Mouse (Mus musculus): Measurements from ENCODE around the gene Myo1g. TPM values are rescaled to one million over a fixed set of nuclear protein-coding genes. Genes with fewer than 3 reads are reported as not detected.
"Not testable (repeated sequence)": the region's sequence is repeated elsewhere in the genome, so short reads cannot be mapped to it uniquely, and the experiment has no call there.

Gene Myo1g
- polyA plus RNA-seq, 1 experiment from 2014 or later: 0.59 TPM

DNA sequence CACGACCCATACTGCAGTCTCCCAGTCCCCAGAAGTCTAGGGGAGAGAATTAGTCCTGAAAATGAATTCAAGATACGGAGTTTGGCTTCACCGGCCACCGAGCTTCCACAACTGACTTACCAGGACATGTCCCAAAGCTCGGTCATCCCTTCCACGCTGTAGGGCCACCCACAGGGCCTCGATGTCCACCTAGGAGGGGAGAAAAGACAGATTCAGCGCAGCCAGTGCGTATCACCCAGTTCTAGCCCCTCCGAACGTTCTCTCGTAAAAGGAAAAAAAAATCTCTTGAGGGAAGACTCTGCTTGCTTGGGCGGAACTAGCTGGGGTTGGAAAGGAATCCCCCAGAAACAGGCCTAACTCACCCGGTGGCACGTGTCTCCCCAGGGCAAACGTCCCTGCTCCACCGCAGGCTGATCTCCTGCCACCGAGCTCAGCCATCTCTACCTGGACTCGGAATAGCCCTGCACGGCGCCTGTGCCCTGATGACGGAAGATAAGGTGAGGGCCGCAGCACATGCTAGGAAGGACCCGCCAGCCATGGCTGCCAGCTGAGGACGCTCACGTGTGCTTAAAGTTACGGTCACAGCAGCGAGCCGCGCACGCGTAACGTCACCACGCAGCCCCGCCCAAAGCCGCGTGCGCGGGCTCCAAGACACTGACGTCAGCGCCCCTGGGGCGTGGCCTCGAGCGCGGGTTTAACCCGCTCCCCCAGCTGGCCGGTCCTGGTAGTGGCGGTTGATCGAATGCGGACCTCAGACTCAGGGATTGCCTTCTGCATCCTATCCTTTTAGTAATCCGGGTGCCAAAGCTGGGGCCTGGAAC is 7.6 kb upstream of the Myo1g start:
- Histone ChIP-seq H3K9ac (ENCODE audit: low read length) (peak overlapping the region; percentile 87), H3K9me3 (ENCODE audit: control insufficient read depth, low read length) (no peaks in the 10 kb centered on the region), H3K36me3 (ENCODE audit: control insufficient read depth, insufficient read depth, low read length) (peaks cover 35% of the 10 kb centered on the region), H3K27me3 (ENCODE audit: control insufficient read depth, insufficient read depth, low read length) (no peaks in the 10 kb centered on the region), H3K27ac (replicated peaks in 1 of 2; ENCODE audit: control insufficient read depth in 1 of 2, insufficient read depth in 1 of 2, low read depth in 2 of 2, low read length in 2 of 2) (peak overlapping the region; percentile 93), H3K4me2 (ENCODE audit: low read length) (peak overlapping the region; percentile 90), H3K4me3 (ENCODE audit: control insufficient read depth in 1 of 2, insufficient read depth in 1 of 2, low read depth in 1 of 2, low read length in 2 of 2) (peak overlapping the region; percentile 59 to 66), H3K4me1 (ENCODE audit: control insufficient read depth in 2 of 2, insufficient read depth in 2 of 2, low read length in 2 of 2) (peaks cover 5 to 10% of the 10 kb centered on the region in 2 experiments)
- ATAC-seq (ENCODE audit: insufficient number of reproducible peaks, insufficient read depth, low FRiP score, low read depth): peak; percentile 95
- under 1% methylated on average over 51 of the region's 51 CpGs for WGBS

DNA sequence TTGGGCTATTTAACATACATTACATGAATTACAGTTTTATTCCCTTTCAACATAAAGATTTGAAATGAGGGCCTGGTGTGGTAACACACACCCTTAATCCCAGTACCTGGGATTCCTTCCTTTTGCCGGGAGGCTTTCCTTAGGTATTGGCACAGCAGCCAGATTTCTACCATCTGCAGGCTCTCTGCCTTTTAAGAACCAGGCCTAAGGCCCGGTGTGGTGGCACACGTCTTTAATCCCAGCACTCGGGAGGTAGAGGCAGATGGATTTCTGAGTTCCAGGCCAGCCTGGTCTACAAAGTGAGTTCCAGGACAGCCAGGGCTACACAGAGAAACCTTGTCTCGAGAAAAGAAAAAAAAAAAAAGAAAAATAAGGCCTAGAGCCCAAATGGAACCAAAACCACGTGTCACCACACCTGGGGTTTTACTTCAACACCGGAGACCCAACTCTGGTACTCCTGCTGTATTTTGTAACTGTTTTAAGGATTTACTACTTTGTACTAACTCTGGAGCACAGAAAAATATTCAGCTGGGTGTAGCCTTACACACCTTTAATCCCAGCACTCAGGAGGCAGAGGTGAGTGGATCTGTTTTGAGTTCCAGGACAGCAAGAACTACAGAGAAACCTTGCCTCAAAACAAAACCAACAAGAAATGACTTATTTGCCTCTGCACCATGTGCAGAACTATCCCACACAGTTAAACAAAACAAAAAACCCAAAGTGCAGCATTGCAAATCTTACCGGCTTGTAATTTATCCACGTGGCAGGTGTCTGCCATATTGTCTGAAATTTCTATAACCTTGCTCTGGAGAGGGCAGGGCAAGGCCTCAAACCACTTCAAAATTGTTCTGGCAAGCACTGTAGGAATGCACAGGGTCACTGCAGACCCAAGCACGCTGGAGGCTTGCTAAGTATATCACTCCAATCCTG is 6.8 kb upstream of the Myo1g start:
- Histone ChIP-seq H3K4me3 (ENCODE audit: control insufficient read depth in 1 of 2, insufficient read depth in 1 of 2, low read depth in 1 of 2, low read length in 2 of 2) (peak overlapping the region; percentile 59 to 66), H3K4me2 (ENCODE audit: low read length) (peak overlapping the region; percentile 90), H3K27me3 (ENCODE audit: control insufficient read depth, insufficient read depth, low read length) (no peaks in the 10 kb centered on the region), H3K9ac (ENCODE audit: low read length) (peak overlapping the region; percentile 87), H3K4me1 (ENCODE audit: control insufficient read depth in 2 of 2, insufficient read depth in 2 of 2, low read length in 2 of 2) (peaks cover 5 to 10% of the 10 kb centered on the region in 2 experiments), H3K36me3 (ENCODE audit: control insufficient read depth, insufficient read depth, low read length) (peaks cover 35% of the 10 kb centered on the region), H3K9me3 (ENCODE audit: control insufficient read depth, low read length) (no peaks in the 10 kb centered on the region), H3K27ac (replicated peaks in 1 of 2; ENCODE audit: control insufficient read depth in 1 of 2, insufficient read depth in 1 of 2, low read depth in 2 of 2, low read length in 2 of 2) (peak overlapping the region; percentile 93)
- ATAC-seq (ENCODE audit: insufficient number of reproducible peaks, insufficient read depth, low FRiP score, low read depth): peak; percentile 51; the same call in 1 of the 2 replicates
- 20% methylated on average over 10 of the region's 10 CpGs for WGBS

DNA sequence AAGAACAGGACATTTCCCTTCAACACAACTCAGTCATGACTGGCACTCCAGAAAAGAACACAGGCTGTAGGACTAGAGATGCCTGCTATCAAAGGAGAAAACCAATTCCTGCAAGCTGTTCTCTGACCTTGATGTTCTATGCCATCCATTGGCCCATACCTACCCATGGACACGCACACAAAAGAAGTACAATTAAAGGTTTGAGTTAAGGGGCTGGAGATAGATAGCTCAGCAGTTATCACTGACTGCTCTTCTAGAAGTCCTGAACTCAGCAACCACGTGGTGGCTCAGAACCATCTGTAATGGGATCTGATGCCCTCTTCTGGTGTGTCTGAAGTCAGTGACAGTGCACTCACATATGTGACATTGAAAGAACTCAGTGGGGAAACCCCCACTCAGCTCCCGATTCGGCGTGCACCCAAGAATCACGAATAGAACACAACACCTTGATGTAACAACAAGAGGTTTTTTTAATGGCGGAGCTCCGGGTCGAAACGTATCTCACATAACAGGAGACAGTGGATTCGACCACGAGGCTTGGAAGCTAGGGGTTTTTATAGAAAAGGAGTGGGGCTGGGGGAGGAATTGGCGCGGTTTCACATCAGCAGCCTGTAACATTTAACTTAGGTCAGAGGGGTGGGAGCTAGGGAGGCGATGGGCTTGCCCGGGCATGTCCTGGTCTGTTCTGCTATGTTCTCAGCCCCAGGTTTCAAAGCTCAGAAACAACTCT is 5.9 kb upstream of the Myo1g start:
- H3K9me3 ChIP-seq (ENCODE audit: control insufficient read depth, low read length); ATAC-seq (ENCODE audit: insufficient number of reproducible peaks, insufficient read depth, low FRiP score, low read depth); H3K27me3 ChIP-seq (ENCODE audit: control insufficient read depth, insufficient read depth, low read length): not testable (repeated sequence)
- peak overlapping the region; percentile 90 for H3K4me2 ChIP-seq (ENCODE audit: low read length)
- peak overlapping the region in 1 of 2 experiments; percentile 93; a peak in 1 of 4 replicates for H3K27ac ChIP-seq (replicated peaks in 1 of 2; ENCODE audit: control insufficient read depth in 1 of 2, insufficient read depth in 1 of 2, low read depth in 2 of 2, low read length in 2 of 2)
- peaks cover 35% of the 10 kb centered on the region for H3K36me3 ChIP-seq (ENCODE audit: control insufficient read depth, insufficient read depth, low read length)
- H3K9ac ChIP-seq (ENCODE audit: low read length): peak overlapping the region; percentile 87
- peak overlapping the region; percentile 59 to 66 for H3K4me3 ChIP-seq (ENCODE audit: control insufficient read depth in 1 of 2, insufficient read depth in 1 of 2, low read depth in 1 of 2, low read length in 2 of 2)
- 58% methylated on average over 11 of the region's 16 CpGs for WGBS
- H3K4me1 ChIP-seq (ENCODE audit: control insufficient read depth in 2 of 2, insufficient read depth in 2 of 2, low read length in 2 of 2): peaks cover 5 to 10% of the 10 kb centered on the region in 2 experiments

DNA sequence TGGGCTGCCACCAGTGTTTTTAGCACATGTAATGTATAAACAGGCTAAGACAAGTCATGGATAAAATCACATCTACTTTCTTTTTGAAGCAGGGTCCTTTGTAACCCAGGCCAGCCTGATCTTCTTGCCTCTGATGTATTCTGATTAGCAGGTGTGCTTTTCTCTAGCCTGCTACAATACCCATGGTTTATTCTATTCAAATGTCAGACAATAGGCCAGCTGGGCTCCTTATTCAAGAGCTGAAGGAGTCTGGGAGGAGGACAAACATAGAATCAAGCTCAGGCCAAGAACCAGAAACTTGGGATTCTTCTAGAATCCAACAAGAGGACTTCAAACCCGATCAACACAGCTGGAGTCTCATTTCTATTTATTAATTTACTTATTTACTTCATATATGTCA is 4.5 kb upstream of the Myo1g start:
- 97% methylated on average over 1 of the region's 1 CpGs for WGBS
- H3K9ac ChIP-seq (ENCODE audit: low read length): no peak overlapping the region
- H3K9me3 ChIP-seq (ENCODE audit: control insufficient read depth, low read length): no peaks in the 10 kb centered on the region
- no peak overlapping the region for H3K4me3 ChIP-seq (ENCODE audit: control insufficient read depth in 1 of 2, insufficient read depth in 1 of 2, low read depth in 1 of 2, low read length in 2 of 2)
- no peak for ATAC-seq (ENCODE audit: insufficient number of reproducible peaks, insufficient read depth, low FRiP score, low read depth)
- peaks cover 5 to 10% of the 10 kb centered on the region in 2 experiments for H3K4me1 ChIP-seq (ENCODE audit: control insufficient read depth in 2 of 2, insufficient read depth in 2 of 2, low read length in 2 of 2)
- H3K4me2 ChIP-seq (ENCODE audit: low read length): no peak overlapping the region
- H3K36me3 ChIP-seq (ENCODE audit: control insufficient read depth, insufficient read depth, low read length): peaks cover 35% of the 10 kb centered on the region
- H3K27ac ChIP-seq (replicated peaks in 1 of 2; ENCODE audit: control insufficient read depth in 1 of 2, insufficient read depth in 1 of 2, low read depth in 2 of 2, low read length in 2 of 2): no peak overlapping the region
- no peaks in the 10 kb centered on the region for H3K27me3 ChIP-seq (ENCODE audit: control insufficient read depth, insufficient read depth, low read length)

GRCm38 (mm10) chr11:6524880-6525238 is 4.1 kb upstream of the Myo1g start:
- no peak overlapping the region for H3K4me2 ChIP-seq (ENCODE audit: low read length)
- H3K9ac ChIP-seq (ENCODE audit: low read length): no peak overlapping the region
- no peak overlapping the region for H3K27ac ChIP-seq (replicated peaks in 1 of 2; ENCODE audit: control insufficient read depth in 1 of 2, insufficient read depth in 1 of 2, low read depth in 2 of 2, low read length in 2 of 2)
- WGBS: 92% methylated on average over 4 of the region's 4 CpGs
- no peak for ATAC-seq (ENCODE audit: insufficient number of reproducible peaks, insufficient read depth, low FRiP score, low read depth)
- no peaks in the 10 kb centered on the region for H3K9me3 ChIP-seq (ENCODE audit: control insufficient read depth, low read length)
- no peak overlapping the region for H3K4me3 ChIP-seq (ENCODE audit: control insufficient read depth in 1 of 2, insufficient read depth in 1 of 2, low read depth in 1 of 2, low read length in 2 of 2)
- no peaks in the 10 kb centered on the region for H3K27me3 ChIP-seq (ENCODE audit: control insufficient read depth, insufficient read depth, low read length)
- peaks cover 35% of the 10 kb centered on the region for H3K36me3 ChIP-seq (ENCODE audit: control insufficient read depth, insufficient read depth, low read length)
- peaks cover 5 to 10% of the 10 kb centered on the region in 2 experiments for H3K4me1 ChIP-seq (ENCODE audit: control insufficient read depth in 2 of 2, insufficient read depth in 2 of 2, low read length in 2 of 2)

- no peak for ATAC-seq (ENCODE audit: insufficient number of reproducible peaks, insufficient read depth, low FRiP score, low read depth)
- WGBS: 87% methylated on average over 8 of the region's 8 CpGs
- no peak overlapping the region for H3K4me3 ChIP-seq (ENCODE audit: control insufficient read depth in 1 of 2, insufficient read depth in 1 of 2, low read depth in 1 of 2, low read length in 2 of 2)
- H3K9me3 ChIP-seq (ENCODE audit: control insufficient read depth, low read length): no peaks in the 10 kb centered on the region
- no peak overlapping the region for H3K27ac ChIP-seq (replicated peaks in 1 of 2; ENCODE audit: control insufficient read depth in 1 of 2, insufficient read depth in 1 of 2, low read depth in 2 of 2, low read length in 2 of 2)
- no peak overlapping the region for H3K9ac ChIP-seq (ENCODE audit: low read length)
- H3K4me2 ChIP-seq (ENCODE audit: low read length): no peak overlapping the region
- no peaks in the 10 kb centered on the region for H3K27me3 ChIP-seq (ENCODE audit: control insufficient read depth, insufficient read depth, low read length)
- H3K4me1 ChIP-seq (ENCODE audit: control insufficient read depth in 2 of 2, insufficient read depth in 2 of 2, low read length in 2 of 2): peaks cover 5 to 10% of the 10 kb centered on the region in 2 experiments
- H3K36me3 ChIP-seq (ENCODE audit: control insufficient read depth, insufficient read depth, low read length): peaks cover 35% of the 10 kb centered on the region
Measured at GRCm38 (mm10) chr11:6524165-6524879, 3.6 kb upstream of the Myo1g start.

Measured in heart, embryonic 14.5 days (tissue).